Mouse (Mus musculus) cerebellum, adult 2 months (tissue): ENCODE measurements around the gene Nxph3. TPM values are rescaled to one million over a fixed set of nuclear protein-coding genes. Genes with fewer than 3 reads are reported as not detected.

Source experiments
- DNase-seq, 2 experiments: peaks; one replicate each; pipeline ENCODE4 v3.0.0; 2021
- H3K27ac ChIP-seq: fragments of 200-500 bp; 2 replicates; pipeline ENCODE4 v1.5.1; 2012; ENCODE audit warnings: low read length, control low read depth, inconsistent platforms; ENCODE audit not compliant: insufficient read depth
- H3K27me3 ChIP-seq: fragments of 200-500 bp; 2 replicates; pipeline ENCODE4 v1.6.1; 2012; ENCODE audit warnings: inconsistent platforms, mild to moderate bottlenecking, low read length, moderate library complexity; ENCODE audit not compliant: control insufficient read depth, insufficient read depth
- H3K4me1 ChIP-seq: fragments of 200-500 bp; 2 replicates; pipeline ENCODE4 v1.6.1; 2011; ENCODE audit warnings: low read length; ENCODE audit not compliant: control insufficient read depth, insufficient read depth
- H3K4me3 ChIP-seq: fragments of 200-500 bp; replicated peaks from 2 replicates; pipeline ENCODE3; 2011; ENCODE audit warnings: mild to moderate bottlenecking, low read depth, low read length, control low read depth; ENCODE audit not compliant: insufficient read depth
- CTCF ChIP-seq: fragments of 200-500 bp; IDR thresholded peaks from 2 replicates; pipeline ENCODE4 v1.5.1; 2011; ENCODE audit warnings: low read depth, mild to moderate bottlenecking, control low read depth, low read length, moderate library complexity, borderline replicate concordance; ENCODE audit not compliant: insufficient read depth
- POLR2A ChIP-seq: fragments of 200-500 bp; IDR thresholded peaks from 2 replicates; pipeline ENCODE4 v1.6.1; 2011; ENCODE audit warnings: low read length, control low read depth, borderline replicate concordance; ENCODE audit not compliant: insufficient read depth
- WGBS: fragments of 180-500 bp; shearing (Covaris S2); methylation state at CpG from one replicate; pipeline ENCODE4 v1.1.7; 2018; 5-methylcytosine and 5-hydroxymethylcytosine counted together
- polyA plus RNA-seq: library from polyadenylated mRNA; depleted of rRNA; stranded (reverse); fragments of >200 nt; gene quantifications from 2 replicates; pipeline ENCODE4 v1.2.3, GENCODE M21; 2012; rRNA removed

The Nxph3 gene
- polyA plus RNA-seq = 18.6 and 19.9 TPM in 2 replicates

GRCm38 (mm10) chr11:95514298-95514861 lies at the start of gene Nxph3:
Gene Nxph3, minus strand, starts transcription at chr11:95514570.
- H3K27ac ChIP-seq = peak within 1 kb of the TSS; percentile 37
- no peaks in the 10 kb centered on the region for H3K27me3 ChIP-seq
- H3K4me1 ChIP-seq = peaks cover 19% of the 10 kb centered on the region
- DNase-seq = peak; percentile 87 to 88
- peak; percentile 38; the same call in 1 of the 2 replicates for TF ChIP-seq CTCF
- 0 out of 2 replicates have a peak, but pooled peaks have one; percentile 10 for TF ChIP-seq POLR2A
- WGBS = under 1% methylated on average over 61 of the region's 66 CpGs
- H3K4me3 ChIP-seq = peak within 1 kb of the TSS; percentile 64

DNA sequence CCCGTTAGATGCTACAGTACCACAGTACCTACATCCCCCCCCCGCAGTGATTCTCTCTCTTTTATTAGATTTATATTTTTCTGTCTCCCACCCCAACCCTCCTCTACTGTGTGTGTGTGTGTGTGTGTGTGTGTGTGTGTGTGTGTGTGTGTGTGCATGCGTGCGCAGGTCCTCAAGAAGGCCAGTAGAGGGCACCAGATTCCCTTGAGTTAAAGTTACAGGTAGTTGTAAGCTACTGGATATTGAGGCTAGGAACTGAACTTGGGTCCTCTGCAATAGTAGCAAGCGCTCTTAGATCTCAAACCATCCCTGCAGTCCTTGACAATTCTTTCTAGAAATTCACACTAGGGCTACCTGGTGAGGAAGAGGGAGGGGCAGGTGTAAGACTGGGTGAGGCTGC lies 49.5 kb upstream of the Nxph3 start:
- TF ChIP-seq CTCF = no peak
- no peak for TF ChIP-seq POLR2A

GRCm38 (mm10) chr11:95560773-95561172 lies 46.4 kb upstream of the Nxph3 start:
- DNase-seq = no peak
- H3K4me3 ChIP-seq = no peak overlapping the region
- no peaks in the 10 kb centered on the region for H3K27me3 ChIP-seq
- 28% methylated on average over 3 of the region's 3 CpGs for WGBS
- TF ChIP-seq CTCF = no peak
- no peak for TF ChIP-seq POLR2A
- no peak overlapping the region for H3K27ac ChIP-seq
- H3K4me1 ChIP-seq = no peaks in the 10 kb centered on the region

More for the DNA sequence above, 49.5 kb upstream of the Nxph3 start:
- Histone ChIP-seq H3K4me1 (no peaks in the 10 kb centered on the region), H3K4me3 (no peak overlapping the region), H3K27me3 (no peaks in the 10 kb centered on the region), H3K27ac (no peak overlapping the region)
- WGBS = 90% methylated on average over 5 of the region's 5 CpGs
- no peak for DNase-seq

DNA sequence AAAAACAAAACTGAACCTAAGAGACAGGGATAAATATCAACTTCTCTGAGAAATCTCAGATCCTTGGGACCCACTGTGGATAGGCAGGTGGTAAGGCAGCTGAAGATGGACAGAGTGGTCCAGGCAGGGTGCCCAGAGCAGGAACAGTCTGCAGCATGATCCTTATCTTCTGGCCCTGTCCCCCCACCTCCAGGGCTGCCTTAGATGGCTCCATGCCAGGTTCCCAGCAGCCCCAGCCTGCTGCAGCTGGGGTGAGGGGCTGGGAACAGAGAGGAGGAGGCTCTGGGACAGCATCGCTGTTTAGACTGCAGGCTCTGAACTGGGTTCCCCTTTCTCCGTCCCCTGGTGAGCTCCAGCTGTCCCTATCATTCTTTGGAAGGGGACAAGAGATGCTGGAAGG lies 45.4 kb upstream of the Nxph3 start:
- TF ChIP-seq POLR2A = no peak
- TF ChIP-seq CTCF = no peak
- no peak overlapping the region for H3K27ac ChIP-seq
- 45% methylated on average over 2 of the region's 2 CpGs for WGBS
- no peak overlapping the region for H3K4me3 ChIP-seq
- H3K4me1 ChIP-seq = no peaks in the 10 kb centered on the region
- no peak for DNase-seq
- H3K27me3 ChIP-seq = no peaks in the 10 kb centered on the region

GRCm38 (mm10) chr11:95557719-95558118 lies 43.3 kb upstream of the Nxph3 start:
- no peak for DNase-seq
- WGBS = 28% methylated on average over 6 of the region's 6 CpGs
- Histone ChIP-seq H3K4me1 (no peaks in the 10 kb centered on the region), H3K27ac (no peak overlapping the region), H3K27me3 (no peaks in the 10 kb centered on the region), H3K4me3 (no peak overlapping the region)
- TF ChIP-seq CTCF = no peak
- TF ChIP-seq POLR2A = no peak

DNA sequence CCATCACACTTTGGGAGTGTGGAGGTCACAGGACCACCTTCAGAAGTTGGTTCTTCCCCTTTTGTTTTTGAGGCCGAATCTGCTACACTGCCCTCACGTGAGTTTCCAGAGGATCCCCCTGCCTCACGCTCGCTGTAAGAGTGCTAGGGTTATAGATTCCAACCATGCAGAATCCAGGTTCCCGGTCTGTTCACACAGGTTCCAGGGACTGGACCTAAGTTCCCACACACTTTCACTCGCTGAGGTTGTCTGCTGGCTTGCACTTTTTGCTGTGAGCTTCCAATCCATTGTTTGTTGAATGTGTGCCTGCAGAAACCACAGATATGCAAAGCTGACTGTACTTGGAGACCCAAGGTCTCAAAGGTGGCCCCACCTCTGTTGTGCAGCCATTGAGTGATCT lies 42.7 kb upstream of the Nxph3 start:
- Histone ChIP-seq H3K27ac (no peak overlapping the region), H3K4me3 (no peak overlapping the region), H3K27me3 (no peaks in the 10 kb centered on the region), H3K4me1 (no peaks in the 10 kb centered on the region)
- DNase-seq = no peak
- 89% methylated on average over 6 of the region's 6 CpGs for WGBS
- TF ChIP-seq POLR2A (no peak), CTCF (no peak)

DNA sequence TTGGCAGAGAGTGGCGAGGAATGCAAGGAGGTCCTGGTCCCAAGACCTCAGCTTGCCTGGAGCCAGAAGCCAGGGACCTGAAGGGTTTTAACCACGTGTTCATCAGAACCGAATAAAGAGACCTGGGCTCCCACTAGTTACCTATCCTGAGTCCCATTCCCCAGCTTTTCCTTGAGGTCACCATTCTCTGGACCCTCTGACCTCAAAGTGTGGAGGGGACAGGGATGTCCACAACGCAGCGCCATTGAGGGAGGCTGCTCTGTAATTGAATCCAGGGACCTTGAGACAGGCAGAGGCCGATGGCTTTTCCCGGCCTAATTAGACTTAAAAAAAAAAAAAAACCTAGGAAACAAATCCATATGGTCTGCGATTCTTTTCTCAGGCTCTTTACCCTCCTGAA lies 40.9 kb upstream of the Nxph3 start:
- DNase-seq = no peak
- no peak for TF ChIP-seq POLR2A
- 51% methylated on average over 8 of the region's 8 CpGs for WGBS
- Histone ChIP-seq H3K27ac (no peak overlapping the region), H3K4me1 (no peaks in the 10 kb centered on the region), H3K27me3 (no peaks in the 10 kb centered on the region), H3K4me3 (no peak overlapping the region)

GRCm38 (mm10) chr11:95550301-95551021 lies 36.1 kb upstream of the Nxph3 start:
- H3K4me3 ChIP-seq = no peak overlapping the region
- 88% methylated on average over 12 of the region's 12 CpGs for WGBS
- TF ChIP-seq CTCF (no peak), POLR2A (no peak)

More at GRCm38 (mm10) chr11:95550301-95551021, 36.1 kb upstream of the Nxph3 start:
- Histone ChIP-seq H3K27ac (no peak overlapping the region), H3K27me3 (no peaks in the 10 kb centered on the region), H3K4me1 (no peaks in the 10 kb centered on the region)
- no peak for DNase-seq
